Mouse (Mus musculus) forebrain, embryonic 10.5 days (tissue): ENCODE measurements around the gene Ccl21b. TPM values are rescaled to one million over a fixed set of nuclear protein-coding genes. Genes with fewer than 3 reads are reported as not detected.
"Not testable (repeated sequence)": the region's sequence is repeated elsewhere in the genome, so short reads cannot be mapped to it uniquely, and the experiment has no call there.

Experiments used
- DNase-seq: peaks from one replicate; pipeline ENCODE4 v3.0.0-alpha.2; 2017; ENCODE audit warnings: low spot score; ENCODE audit errors: extremely low spot score
- H3K27ac ChIP-seq: fragments of 300-500 bp; sonication (generic); 2 replicates; pipeline ENCODE4 v1.5.1; 2016; ENCODE audit warnings: mild to moderate bottlenecking
- H3K27me3 ChIP-seq: fragments of 300-500 bp; sonication (generic); 2 replicates; pipeline ENCODE4 v1.6.1; 2016; ENCODE audit warnings: mild to moderate bottlenecking; ENCODE audit not compliant: poor library complexity, severe bottlenecking
- H3K36me3 ChIP-seq: fragments of 300-500 bp; sonication (generic); replicated peaks from 2 replicates; pipeline ENCODE4 v1.6.1; 2016; ENCODE audit warnings: mild to moderate bottlenecking, moderate library complexity
- H3K4me1 ChIP-seq: fragments of 300-500 bp; sonication (generic); 2 replicates; pipeline ENCODE4 v1.6.1; 2016
- H3K4me3 ChIP-seq: fragments of 300-500 bp; sonication (generic); 2 replicates; pipeline ENCODE4 v1.5.1; 2016; ENCODE audit warnings: mild to moderate bottlenecking, moderate library complexity
- H3K9me3 ChIP-seq: fragments of 300-500 bp; sonication (generic); 2 replicates; pipeline ENCODE4 v1.6.1; 2016; ENCODE audit warnings: mild to moderate bottlenecking, moderate library complexity
- WGBS: fragments of 180-500 bp; shearing (Covaris S2); methylation state at CpG from one replicate; pipeline ENCODE4 v1.1.7; 2016; 5-methylcytosine and 5-hydroxymethylcytosine counted together
- polyA plus RNA-seq: library from polyadenylated mRNA; unstranded; fragments of >200 nt; fragmentation: Nextera tagmentation; extraction: Ambion mirVana; gene quantifications from 2 replicates; pipeline ENCODE4 v1.2.1, GENCODE M21; 2016

Ccl21b gene
- not detected in 2 replicates for polyA plus RNA-seq

GRCm38 (mm10) chr4:42255467-42255866, at the start of gene Ccl21b:
Ccl21b (plus strand) TSS chr4:42255767.
- not testable (repeated sequence) for H3K9me3 ChIP-seq, H3K36me3 ChIP-seq, H3K27me3 ChIP-seq, DNase-seq, H3K27ac ChIP-seq, H3K4me3 ChIP-seq, H3K4me1 ChIP-seq
- WGBS: no CpG with 5 or more reads among the region's 5 CpGs

- DNase-seq, H3K27me3 ChIP-seq, H3K36me3 ChIP-seq, H3K27ac ChIP-seq, H3K4me1 ChIP-seq, H3K9me3 ChIP-seq, H3K4me3 ChIP-seq: not testable (repeated sequence)
- WGBS: no CpG with 5 or more reads among the region's 4 CpGs
Measured at GRCm38 (mm10) chr4:42240339-42240738, 15.2 kb upstream of the Ccl21b start, which contains the start of gene Gm10600. Gm10600 (plus strand) TSS chr4:42240639.

GRCm38 (mm10) chr4:42293967-42294366, 38.4 kb downstream of the Ccl21b start, which contains the start of gene Gm21953:
Gm21953 (plus strand) TSS chr4:42294267.
- not testable (repeated sequence) for H3K27me3 ChIP-seq, H3K36me3 ChIP-seq, H3K27ac ChIP-seq, H3K4me3 ChIP-seq, H3K4me1 ChIP-seq, DNase-seq, H3K9me3 ChIP-seq
- no CpG with 5 or more reads among the region's 18 CpGs for WGBS

Other genes starting within 250 kb of the Ccl21b start
- 0.19 TPM in 1 of 2 replicates, not detected in the other for gene Gm21093, start 221.0 kb upstream of the Ccl21b start, polyA plus RNA-seq
- gene Gm3893, start 164.6 kb upstream of the Ccl21b start, polyA plus RNA-seq: not detected in 2 replicates
- 0.24 TPM in 1 of 2 replicates, not detected in the other for gene Gm13304, start 140.9 kb upstream of the Ccl21b start, polyA plus RNA-seq
- not detected in 2 replicates for gene Gm13306, start 102.3 kb upstream of the Ccl21b start, polyA plus RNA-seq
- gene Gm13305, start 87.2 kb upstream of the Ccl21b start, polyA plus RNA-seq: not detected in 2 replicates
- gene Gm10600, start 15.1 kb upstream of the Ccl21b start, polyA plus RNA-seq: not detected in 2 replicates
- gene Gm21953, start 38.5 kb downstream of the Ccl21b start, polyA plus RNA-seq: not detected in 2 replicates
- gene Fam205a3, start 62.6 kb downstream of the Ccl21b start, polyA plus RNA-seq: 0.05 TPM in 1 of 2 replicates, not detected in the other
- gene Gm21586, start 183.6 kb downstream of the Ccl21b start, polyA plus RNA-seq: not detected in 2 replicates
- 0.09 TPM in 1 of 2 replicates, not detected in the other for gene Gm2163, start 211.0 kb downstream of the Ccl21b start, polyA plus RNA-seq